Mouse (Mus musculus): Measurements from ENCODE around the gene Gstt1. TPM values are rescaled to one million over a fixed set of nuclear protein-coding genes. Genes with fewer than 3 reads are reported as not detected.
"Not testable (repeated sequence)": the region's sequence is repeated elsewhere in the genome, so short reads cannot be mapped to it uniquely, and the experiment has no call there.

Gstt1 gene
- total RNA-seq (2021): 10 to 100 TPM; 12.0 to 12.5 TPM
- long read RNA-seq, experiment 1, transcript Gstt1-201 (5 exons, 1,037 nt): major isoform, 8 of 9 reads
- long read RNA-seq, experiment 1, partial matches to known transcripts: 0 of 9 reads
- long read RNA-seq, experiment 1, other reads (novel, unspliced or antisense): 1 of 9 reads
- long read RNA-seq, experiment 2, transcript Gstt1-201 (5 exons, 1,037 nt): major isoform, 5 of 8 reads
- long read RNA-seq, experiment 2, partial matches to known transcripts: 1 of 8 reads
- long read RNA-seq, experiment 2, other reads (novel, unspliced or antisense): 2 of 8 reads

- DNase-seq: peak; percentile 73
Measured at GRCm38 (mm10) chr10:75798176-75798696, at the start of gene Gstt1. Gene Gstt1 (minus strand): TSS chr10:75798584.

DNA sequence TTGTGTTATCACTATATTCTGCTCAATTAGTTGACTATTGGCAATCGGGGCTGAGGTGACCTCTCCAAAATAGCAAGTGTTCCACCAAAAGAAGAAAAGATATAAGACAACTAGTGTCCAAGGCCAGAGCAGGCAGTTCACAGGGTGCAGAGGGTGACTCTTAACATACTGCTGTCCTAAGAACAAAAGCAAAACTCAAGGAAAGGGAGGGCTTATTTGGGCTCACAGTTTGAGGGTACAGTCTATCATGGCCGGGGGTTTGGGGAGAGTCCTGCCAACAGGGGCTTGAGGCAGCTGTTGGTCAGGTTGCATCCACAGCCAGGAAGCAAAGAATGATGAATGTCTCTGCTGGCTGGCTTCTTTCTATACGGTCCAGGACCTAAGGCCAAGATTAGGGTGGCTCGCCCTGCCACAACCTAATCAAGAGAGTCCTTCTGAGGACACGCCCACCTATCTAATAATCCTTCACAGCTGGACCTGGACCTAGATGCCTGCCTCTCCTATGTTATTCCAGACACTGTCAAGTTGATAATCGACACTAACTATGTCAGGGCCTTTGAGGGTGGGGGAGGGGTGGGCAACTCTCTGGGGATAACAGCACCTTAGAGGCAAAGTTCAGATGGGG, 47.0 kb upstream of the Gstt1 start:
- DNase-seq: no peak

- DNase-seq: no peak
Measured at GRCm38 (mm10) chr10:75844800-75845199, 46.4 kb upstream of the Gstt1 start.

DNA sequence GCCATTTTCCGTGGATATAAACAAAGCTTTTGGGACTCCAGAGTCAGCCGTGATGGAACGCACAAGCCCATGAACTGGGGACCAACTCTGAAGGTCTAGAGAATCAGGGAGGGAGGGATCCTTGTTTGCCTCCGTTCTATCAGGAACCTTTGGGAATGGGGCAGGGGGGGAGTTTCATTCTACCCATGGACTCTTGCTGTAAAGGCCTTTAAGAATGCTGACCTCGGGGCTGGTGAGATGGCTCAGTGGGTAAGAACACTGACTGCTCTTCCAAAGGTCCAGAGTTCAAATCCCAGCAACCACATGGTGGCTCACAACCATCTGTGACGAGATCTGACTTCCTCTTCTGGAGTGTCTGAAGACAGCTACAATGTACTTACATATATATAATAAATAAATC, 45.5 kb upstream of the Gstt1 start:
- DNase-seq: not testable (repeated sequence)

DNA sequence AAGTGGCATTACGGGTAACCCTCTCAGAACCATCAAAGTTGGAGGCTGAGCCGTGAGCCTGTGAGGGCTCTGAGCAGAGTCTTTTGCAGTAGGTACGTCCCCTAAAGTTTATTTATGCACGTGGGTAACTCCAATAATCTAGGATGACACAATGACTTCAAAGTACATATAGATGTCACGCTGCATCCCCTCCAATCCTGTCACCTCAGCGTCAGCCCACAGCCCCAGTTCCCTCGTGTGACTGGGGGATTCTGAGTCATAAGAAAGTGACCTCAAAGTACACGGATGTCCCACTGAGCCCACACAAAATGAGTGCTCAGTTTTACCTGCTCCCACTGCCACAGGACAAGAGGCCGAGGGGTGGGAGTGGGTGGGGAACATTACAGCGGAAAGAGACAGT, 40.7 kb upstream of the Gstt1 start:
- no peak for DNase-seq

DNA sequence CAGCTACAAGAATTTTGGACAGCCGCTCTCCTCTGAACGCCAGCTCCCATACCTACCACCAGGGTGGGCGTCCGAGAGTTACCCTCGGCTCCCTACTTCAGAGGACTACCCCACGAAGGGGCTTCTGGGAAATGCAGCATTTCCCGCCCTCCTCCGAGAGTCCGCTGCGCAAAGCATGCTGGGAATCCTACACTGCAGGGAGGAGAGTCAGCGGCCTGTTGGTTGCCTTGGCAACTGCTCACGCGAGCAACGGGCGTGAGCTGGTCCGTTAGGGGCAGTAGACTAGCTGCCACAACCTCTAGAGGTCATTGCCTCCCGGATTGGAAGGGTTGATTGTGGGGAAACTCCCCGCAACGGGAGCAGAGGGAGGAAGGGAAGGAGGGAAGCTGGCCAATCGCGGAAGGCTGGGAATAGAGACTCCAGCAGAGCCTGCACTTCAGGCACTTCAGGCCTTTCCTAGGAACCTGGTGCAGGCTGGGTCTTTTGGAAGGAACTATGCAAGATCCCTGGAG, 38.9 kb upstream of the Gstt1 start, which contains the start of gene Gstt2:
Gstt2 (minus strand) TSS at position 177 of the 512 bp plus-strand sequence.
- peak; percentile 88 for DNase-seq

DNA sequence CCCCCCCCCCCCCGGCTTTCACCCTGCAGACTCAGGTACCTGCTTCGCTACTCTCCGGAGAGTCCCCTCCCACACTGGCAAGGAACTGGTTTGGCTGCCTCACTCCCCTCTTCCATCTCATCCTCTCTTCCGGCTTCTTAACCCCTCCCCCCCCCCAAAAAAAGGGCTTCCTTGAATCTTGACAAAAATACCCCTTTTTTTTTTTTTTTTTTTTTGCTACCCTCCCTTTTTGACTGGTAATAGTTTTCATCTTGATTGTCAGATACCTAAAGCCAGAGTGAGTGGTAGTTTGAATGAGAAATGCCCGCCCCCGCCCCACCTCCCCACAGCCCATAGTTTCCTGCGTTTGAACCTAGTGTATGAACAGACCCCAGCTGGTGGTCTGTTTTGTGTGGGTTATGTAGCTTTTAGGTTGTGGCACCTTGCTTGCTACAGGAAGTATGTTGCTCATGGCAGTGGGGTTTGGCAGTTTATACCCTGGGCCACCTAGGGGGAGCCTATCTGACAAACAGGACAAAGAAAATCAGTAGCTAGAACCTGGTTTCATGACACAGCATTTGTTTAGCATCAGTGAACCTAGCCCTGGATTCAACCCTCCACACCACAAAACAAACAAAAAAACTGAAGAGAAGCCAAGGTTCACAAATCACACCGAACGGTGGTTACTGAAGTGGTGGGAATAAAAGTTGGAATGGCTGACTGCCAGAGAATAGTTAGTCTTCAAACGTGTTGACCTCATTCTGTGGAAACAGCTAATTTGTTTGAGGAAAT, 37.6 kb upstream of the Gstt1 start:
- no peak for DNase-seq

- DNase-seq: peak; percentile 37
Measured at GRCm38 (mm10) chr10:75835307-75835706, 36.9 kb upstream of the Gstt1 start.

GRCm38 (mm10) chr10:75834721-75835120, 36.3 kb upstream of the Gstt1 start:
- DNase-seq: no peak

DNA sequence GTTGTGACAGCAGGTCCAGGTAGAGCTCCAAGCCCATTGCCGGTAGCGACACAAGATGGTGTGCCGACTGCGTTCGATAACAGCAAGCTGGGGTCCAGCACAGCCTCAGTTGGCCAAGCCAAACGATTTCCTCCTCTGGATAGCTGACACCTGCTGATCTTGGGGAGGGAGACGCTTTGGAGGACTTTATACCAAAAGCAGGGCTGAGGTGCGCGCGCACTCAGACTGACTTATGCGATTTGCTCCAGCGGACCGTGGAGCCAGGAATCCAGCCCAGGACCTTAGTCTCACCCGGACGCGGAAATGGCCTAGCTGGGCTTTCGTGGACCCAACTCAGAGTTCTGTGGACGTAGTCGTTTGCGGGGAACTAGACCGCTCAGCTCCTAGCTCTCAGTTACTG, 35.9 kb upstream of the Gstt1 start:
- DNase-seq: peak; percentile 78

DNA sequence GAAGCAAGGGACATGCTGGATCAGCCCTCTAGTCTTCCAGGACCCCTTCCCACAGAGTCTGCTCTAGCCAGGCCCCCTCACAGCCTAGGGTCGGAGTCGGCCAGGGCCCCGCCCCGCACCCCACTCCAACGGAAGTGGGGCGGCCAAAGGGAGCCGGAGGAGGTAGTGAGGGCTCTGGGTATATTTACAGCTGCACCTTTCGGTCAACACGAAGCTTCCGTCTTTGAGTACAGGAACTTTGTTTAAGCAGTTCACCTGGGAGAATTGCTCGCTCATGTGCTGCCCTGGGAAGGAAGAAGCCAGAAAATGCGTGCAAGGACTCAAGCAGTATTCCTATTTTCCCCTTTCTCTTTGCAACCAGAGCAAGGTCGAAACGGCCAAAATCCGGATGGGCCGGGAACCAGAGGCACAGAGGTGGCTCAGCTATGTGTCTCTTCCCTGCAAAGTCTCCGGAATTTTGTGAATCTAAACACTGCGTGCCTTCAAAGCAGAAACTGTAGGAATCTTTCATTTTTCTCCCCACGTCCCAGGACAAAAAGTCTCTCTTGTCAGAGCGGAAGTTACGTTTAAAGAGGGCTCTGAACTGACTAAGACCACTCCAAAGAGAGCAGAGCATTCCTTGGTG, 35.2 kb upstream of the Gstt1 start:
- DNase-seq: peak; percentile 36

- DNase-seq: peak; percentile 58
Measured at GRCm38 (mm10) chr10:75832272-75832895, 34.0 kb upstream of the Gstt1 start.

DNA sequence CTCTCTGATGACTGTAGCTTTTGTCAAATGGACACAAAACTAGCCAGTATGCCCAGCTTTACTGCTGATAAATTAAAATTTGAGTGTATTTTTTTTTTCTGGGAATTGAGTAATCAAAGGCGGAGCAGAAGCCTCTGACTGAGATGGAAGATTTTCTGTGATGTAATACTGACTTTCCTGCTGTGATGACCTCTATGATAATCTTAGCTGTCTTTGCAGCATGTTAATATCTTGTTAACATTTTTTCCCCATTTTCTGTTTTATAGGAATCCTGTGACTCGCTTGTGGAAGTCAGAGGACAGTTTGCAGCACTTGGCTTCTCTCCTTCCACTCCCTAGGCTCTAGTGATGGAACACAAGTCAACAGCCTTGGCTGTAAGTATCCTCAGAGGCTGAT, 31.9 kb upstream of the Gstt1 start:
- DNase-seq: no peak

- DNase-seq: no peak
Measured at GRCm38 (mm10) chr10:75829529-75830274, 31.3 kb upstream of the Gstt1 start.

- DNase-seq: peak; percentile 75
Measured at GRCm38 (mm10) chr10:75828500-75828931, 30.1 kb upstream of the Gstt1 start.

GRCm38 (mm10) chr10:75827668-75828360, 29.4 kb upstream of the Gstt1 start:
- peak; percentile 72 for DNase-seq

DNA sequence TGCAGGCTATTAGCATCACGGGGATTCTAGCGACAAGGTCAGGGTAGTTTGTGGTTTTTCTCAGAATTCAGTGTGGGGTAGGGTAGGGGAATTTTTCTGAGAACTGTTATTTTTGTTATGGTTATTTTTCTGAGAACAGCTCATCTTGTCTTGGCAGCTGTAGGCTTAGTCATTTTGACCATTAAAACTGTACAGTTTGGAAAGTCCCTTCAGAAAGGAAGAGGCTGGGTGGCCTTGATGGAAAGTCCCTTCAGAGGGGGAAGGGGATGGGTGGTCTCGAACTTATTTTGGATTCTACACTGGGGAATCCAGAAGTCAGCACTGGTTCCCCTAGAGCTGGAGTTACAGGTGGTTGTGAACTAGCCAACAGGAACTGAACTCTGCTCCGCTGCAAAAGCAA, 26.1 kb upstream of the Gstt1 start:
- no peak for DNase-seq

GRCm38 (mm10) chr10:75823782-75824181, 25.4 kb upstream of the Gstt1 start:
- no peak for DNase-seq

DNA sequence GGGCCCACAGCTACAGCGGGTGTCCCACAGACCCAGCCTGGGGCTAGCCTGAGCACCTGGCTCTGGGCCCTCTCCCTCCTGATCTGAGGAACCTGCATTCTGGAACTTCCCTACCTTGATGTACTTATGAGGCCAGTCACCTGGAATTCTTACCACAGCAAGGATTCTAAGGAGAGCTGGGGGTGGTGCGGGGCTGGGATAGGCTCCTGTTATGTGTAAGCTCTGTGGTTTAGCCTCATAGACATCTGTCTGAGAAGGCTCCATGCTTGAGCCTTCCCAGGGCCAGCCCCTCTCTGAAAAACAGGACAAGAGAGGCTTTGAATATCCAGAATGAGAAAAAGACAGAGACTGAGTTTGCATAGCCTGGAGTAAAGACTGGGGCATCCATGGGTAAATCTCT, 24.1 kb upstream of the Gstt1 start, which contains the start of gene Gstt4:
Gstt4 (minus strand) TSS at position 101 of the 400 bp plus-strand sequence.
- DNase-seq: no peak

GRCm38 (mm10) chr10:75819882-75820281, 21.5 kb upstream of the Gstt1 start:
- DNase-seq: no peak

All from gastrocnemius, postnatal 10 days (tissue).